Comparison of ENCODE assay signal across 8 mouse cellular contexts in genomic region chr15:79932323-79932987, GRCm38 (mm10). TPM values are rescaled to one million over a fixed set of nuclear protein-coding genes. Genes with fewer than 3 reads are reported as not detected.
DNase-seq lines count a peak whose midpoint lies in the region; ATAC-seq and TF ChIP-seq lines count a peak whose summit lies in the region.

No protein-coding gene starts in this region.

- ATAC-seq in forebrain, embryonic 15.5 days (replicated peaks), result peak; percentile 51
- ATAC-seq in neural tube, embryonic 15.5 days (ENCODE audit: low FRiP score), result peak; percentile 54; the same call in 1 of the 2 replicates

- peaks cover 7% of the 10 kb centered on the region for H3K36me3 ChIP-seq in ES-Bruce4 (ENCODE audit: control insufficient read depth, insufficient read depth, low read length, poor library complexity, severe bottlenecking)
- no peaks in the 10 kb centered on the region for H3K36me3 ChIP-seq in forebrain, embryonic 15.5 days
- no peaks in the 10 kb centered on the region for H3K36me3 ChIP-seq in neural tube, embryonic 15.5 days

- TF ChIP-seq POLR2A in ES-Bruce4 (IDR thresholded peaks at IDR 0.05; ENCODE audit: insufficient read depth, low read length), result peak; percentile 97
- TF ChIP-seq POLR2A in lung, adult 2 months (IDR thresholded peaks at IDR 0.05; ENCODE audit: borderline replicate concordance, extremely low read depth, low read depth, low read length), result peak; percentile 65; the same call in 1 of the 2 replicates

- peak overlapping the region; percentile 76 for H3K9ac ChIP-seq in ES-Bruce4 (ENCODE audit: low read depth, poor library complexity, severe bottlenecking)
- peak overlapping the region; percentile 55 for H3K9ac ChIP-seq in forebrain, embryonic 15.5 days (replicated peaks)
- H3K9ac ChIP-seq in neural tube, embryonic 15.5 days (replicated peaks), result peak overlapping the region; percentile 70

- peak overlapping the region; percentile 98 for H3K27ac ChIP-seq in ES-Bruce4 (ENCODE audit: insufficient read depth, low read length)
- H3K27ac ChIP-seq in forebrain, embryonic 15.5 days (replicated peaks), result no peak overlapping the region
- H3K27ac ChIP-seq in layer of hippocampus, adult 2 months, result peak overlapping the region; percentile 91
- no peak overlapping the region for H3K27ac ChIP-seq in neural tube, embryonic 15.5 days (replicated peaks)

- 0 out of 2 replicates have a peak, but pooled peaks have one; percentile 20 for TF ChIP-seq EP300 in ES-Bruce4 (IDR thresholded peaks at IDR 0.05; ENCODE audit: insufficient read depth, low read depth, low read length)

- H3K4me3 ChIP-seq in ES-Bruce4 (ENCODE audit: low read depth, low read length), result peak overlapping the region; percentile 77
- peak overlapping the region; percentile 65 for H3K4me3 ChIP-seq in forebrain, embryonic 15.5 days
- H3K4me3 ChIP-seq in layer of hippocampus, adult 2 months, result peak overlapping the region; percentile 71
- H3K4me3 ChIP-seq in lung, adult 2 months (replicated peaks; ENCODE audit: extremely low read depth, low read depth, low read length), result peak overlapping the region; percentile 91
- H3K4me3 ChIP-seq in neural tube, embryonic 15.5 days (replicated peaks), result peak overlapping the region; percentile 67

- H3K4me2 ChIP-seq in forebrain, embryonic 15.5 days (replicated peaks), result peak overlapping the region; percentile 77
- peak overlapping the region; percentile 84 for H3K4me2 ChIP-seq in neural tube, embryonic 15.5 days

- WGBS in forebrain, embryonic 15.5 days, result 1% methylated on average over 53 of the region's 62 CpGs
- under 1% methylated on average over 62 of the region's 62 CpGs for WGBS in lung, adult 2 months
- under 1% methylated on average over 62 of the region's 62 CpGs for WGBS in neural tube, embryonic 15.5 days

- DNase-seq in cerebellum, adult 11-12 months, result peak; percentile 94
- DNase-seq in heart, postnatal 36 days, result peak; percentile 92 to 93
- DNase-seq in layer of hippocampus, adult 2 months (ENCODE audit: low spot score in 2 of 2), result peak; percentile 91 to 93
- DNase-seq in lung, adult 2 months, result peak; percentile 93
- DNase-seq in testis, postnatal 10 days (ENCODE audit: low spot score), result peak; percentile 94

- no peaks in the 10 kb centered on the region for H3K27me3 ChIP-seq in ES-Bruce4 (ENCODE audit: control insufficient read depth, insufficient read depth, low read length, poor library complexity, severe bottlenecking)
- H3K27me3 ChIP-seq in forebrain, embryonic 15.5 days, result peaks cover 14% of the 10 kb centered on the region
- peaks cover 12% of the 10 kb centered on the region for H3K27me3 ChIP-seq in neural tube, embryonic 15.5 days (replicated peaks)

- intact Hi-C loops in heart, postnatal 36 days (cut with DNase I), result loop anchor here (2.0 kb wide), 1 partner anchor 100 kb away; no protein-coding TSS in a partner anchor

- no peaks in the 10 kb centered on the region for H3K9me3 ChIP-seq in ES-Bruce4 (replicated peaks; ENCODE audit: control insufficient read depth, insufficient read depth, low read length, poor library complexity, severe bottlenecking)
- H3K9me3 ChIP-seq in forebrain, embryonic 15.5 days, result no peaks in the 10 kb centered on the region
- H3K9me3 ChIP-seq in neural tube, embryonic 15.5 days (replicated peaks), result no peaks in the 10 kb centered on the region

- no peak for TF ChIP-seq CTCF in ES-Bruce4 (IDR thresholded peaks at IDR 0.05; ENCODE audit: low read depth, low read length)
- peak; percentile 54 for TF ChIP-seq CTCF in layer of hippocampus, adult 2 months (conservative IDR thresholded peaks at IDR 0.05)
- no peak for TF ChIP-seq CTCF in lung, adult 2 months (IDR thresholded peaks at IDR 0.05; ENCODE audit: insufficient read depth, low read length)

- H3K4me1 ChIP-seq in ES-Bruce4 (ENCODE audit: control insufficient read depth, insufficient read depth, low read length), result peaks cover 5% of the 10 kb centered on the region
- peaks cover 29% of the 10 kb centered on the region for H3K4me1 ChIP-seq in forebrain, embryonic 15.5 days
- H3K4me1 ChIP-seq in lung, adult 2 months (ENCODE audit: control insufficient read depth, insufficient read depth, low read length), result peaks cover 18% of the 10 kb centered on the region; the same call in 1 of the 2 replicates
- H3K4me1 ChIP-seq in neural tube, embryonic 15.5 days, result peaks cover 41% of the 10 kb centered on the region

RNA-seq across cellular contexts. Expression of gene Cbx7, which starts 38.5 kb away (rescaled TPM):
- polyA plus RNA-seq in ES-Bruce4 (2011; ENCODE audit: insufficient read depth, insufficient read length, low read depth, missing spikeins), result 111 and 112 TPM in 2 replicates
- polyA plus RNA-seq in forebrain, embryonic 15.5 days (2015; fragmentation: Nextera tagmentation; extraction: Ambion mirVana), result 3.6 TPM in 2 replicates
- total RNA-seq in heart, postnatal 36 days (2021), result 10 to 100 TPM; 13.2 to 16.6 TPM
- total RNA-seq in layer of hippocampus, adult 2 months (2021), result 10 to 100 TPM; 49.8 to 50.3 TPM
- polyA plus RNA-seq in lung, adult 2 months (2012; rRNA removed), result 72.5 and 75.9 TPM in 2 replicates
- 4.1 and 4.6 TPM in 2 replicates for polyA plus RNA-seq in neural tube, embryonic 15.5 days (2015; fragmentation: Nextera tagmentation; extraction: Ambion mirVana)

RNA-seq across cellular contexts. Expression of gene Apobec3, which starts 41.0 kb away (rescaled TPM):
- 98.9 and 114 TPM in 2 replicates for polyA plus RNA-seq in ES-Bruce4 (2011; ENCODE audit: insufficient read depth, insufficient read length, low read depth, missing spikeins)
- polyA plus RNA-seq in forebrain, embryonic 15.5 days (2015; fragmentation: Nextera tagmentation; extraction: Ambion mirVana), result 6.6 TPM in 2 replicates
- total RNA-seq in heart, postnatal 36 days (2021), result 1 to 10 TPM; 7.7 to 7.8 TPM
- total RNA-seq in layer of hippocampus, adult 2 months (2021), result 1 to 10 TPM; 5.5 to 5.8 TPM
- 29.7 and 36.7 TPM in 2 replicates for polyA plus RNA-seq in lung, adult 2 months (2012; rRNA removed)
- polyA plus RNA-seq in neural tube, embryonic 15.5 days (2015; fragmentation: Nextera tagmentation; extraction: Ambion mirVana), result 4.8 and 44.4 TPM in 2 replicates

Comparison
In these comparisons a context has a peak if more than half of its experiments do, and no peak if none do; other contexts are left out.
1. H3K27ac ChIP-seq: peak in ES-Bruce4 (single experiment) and layer of hippocampus, adult 2 months (single experiment); none in forebrain, embryonic 15.5 days (single experiment) and neural tube, embryonic 15.5 days (single experiment).
2. RNA of gene Cbx7, which starts 38.5 kb away (polyA plus RNA-seq): 111 to 112 TPM in ES-Bruce4 and 72.5 to 75.9 TPM in lung, adult 2 months; 4.1 to 4.6 TPM in neural tube, embryonic 15.5 days and 3.6 TPM in forebrain, embryonic 15.5 days; every median in the first group is over 10 times any median in the second.
3. Peak in every context shown above with its lines, with median percentiles within 50 percentile points of each other: H3K4me3 ChIP-seq, H3K9ac ChIP-seq and DNase-seq.